Mouse (Mus musculus) urinary bladder, postnatal 25 days (tissue): Measurements from ENCODE around the gene Aldh1a3.

Experiments
- DNase-seq: peaks from one replicate; pipeline ENCODE4 v3.0.0; 2022; ENCODE audit warnings: low spot score

The Aldh1a3 gene

GRCm38 (mm10) chr7:66427437-66428161, at the start of gene Aldh1a3:
Gene Aldh1a3, minus strand, starts transcription at chr7:66427517.
- DNase-seq, result peak; percentile 24

GRCm38 (mm10) chr7:66476289-66476688, 49.0 kb upstream of the Aldh1a3 start:
- no peak for DNase-seq

GRCm38 (mm10) chr7:66471641-66472216, 44.4 kb upstream of the Aldh1a3 start:
- DNase-seq, result no peak

- DNase-seq, result no peak
These were observed 39.3 kb upstream of the Aldh1a3 start for GRCm38 (mm10) chr7:66466641-66467040.

GRCm38 (mm10) chr7:66465241-66465640, 37.9 kb upstream of the Aldh1a3 start:
- no peak for DNase-seq

- DNase-seq, result no peak
These were observed 35.8 kb upstream of the Aldh1a3 start for GRCm38 (mm10) chr7:66463081-66463480.

- no peak for DNase-seq
These were observed 24.4 kb upstream of the Aldh1a3 start for GRCm38 (mm10) chr7:66451622-66452295.

- peak; percentile 33 for DNase-seq
These were observed 22.8 kb upstream of the Aldh1a3 start for GRCm38 (mm10) chr7:66449971-66450752.

- no peak for DNase-seq
These were observed 21.6 kb upstream of the Aldh1a3 start for GRCm38 (mm10) chr7:66448786-66449540.

GRCm38 (mm10) chr7:66448304-66448703, 21.0 kb upstream of the Aldh1a3 start:
- DNase-seq, result no peak

- no peak for DNase-seq
These were observed 19.5 kb upstream of the Aldh1a3 start for GRCm38 (mm10) chr7:66446860-66447259.

- no peak for DNase-seq
These were observed 18.0 kb upstream of the Aldh1a3 start for GRCm38 (mm10) chr7:66445117-66445905.

- DNase-seq, result no peak
These were observed 17.4 kb upstream of the Aldh1a3 start for GRCm38 (mm10) chr7:66444706-66445105.

GRCm38 (mm10) chr7:66442501-66443369, 15.4 kb upstream of the Aldh1a3 start:
- DNase-seq, result no peak

GRCm38 (mm10) chr7:66438787-66439669, 11.7 kb upstream of the Aldh1a3 start:
- no peak for DNase-seq

- peak; percentile 70 for DNase-seq
These were observed 7.2 kb upstream of the Aldh1a3 start for GRCm38 (mm10) chr7:66434453-66434935.

- no peak for DNase-seq
These were observed 272 bp downstream of the Aldh1a3 start for GRCm38 (mm10) chr7:66427053-66427436.

GRCm38 (mm10) chr7:66421903-66422302, 5.4 kb downstream of the Aldh1a3 start:
- DNase-seq, result no peak

- no peak for DNase-seq
These were observed 8.3 kb downstream of the Aldh1a3 start for GRCm38 (mm10) chr7:66418981-66419380.
